Mouse (Mus musculus): ENCODE results near the gene Tbc1d10a. TPM values are rescaled to one million over a fixed set of nuclear protein-coding genes. Genes with fewer than 3 reads are reported as not detected.

Tbc1d10a gene
- polyA plus RNA-seq, 1 experiment from 2014 or later, result 22.4 TPM

- H3K27me3 ChIP-seq (ENCODE audit: control insufficient read depth, insufficient read depth, low read length), result no peaks in the 10 kb centered on the region
- H3K27ac ChIP-seq (ENCODE audit: low read depth, low read length), result no peak overlapping the region
- peak; percentile 71 for ATAC-seq (replicated peaks; ENCODE audit: low FRiP score)
- no peak overlapping the region for H3K9ac ChIP-seq (ENCODE audit: low read length)
- no peaks in the 10 kb centered on the region for H3K9me3 ChIP-seq (ENCODE audit: control insufficient read depth, low read length)
- H3K36me3 ChIP-seq (ENCODE audit: control insufficient read depth, insufficient read depth, low read length), result no peaks in the 10 kb centered on the region
- no peaks in the 10 kb centered on the region for H3K4me1 ChIP-seq (replicated peaks; ENCODE audit: control insufficient read depth, insufficient read depth, low read length)
- H3K4me3 ChIP-seq (ENCODE audit: low read depth, low read length), result no peak overlapping the region
- H3K4me2 ChIP-seq (ENCODE audit: low read depth, low read length, severe bottlenecking), result peak overlapping the region; percentile 33
- WGBS, result 1% methylated on average over 7 of the region's 7 CpGs
- peak; percentile 89 for DNase-seq (ENCODE audit: low spot score)
Observed at GRCm38 (mm10) chr11:4258657-4259082, 72.1 kb downstream of the Tbc1d10a start.

GRCm38 (mm10) chr11:4260463-4261187, 74.0 kb downstream of the Tbc1d10a start:
- Histone ChIP-seq H3K27me3 (ENCODE audit: control insufficient read depth, insufficient read depth, low read length) (peaks cover 4% of the 10 kb centered on the region), H3K4me1 (replicated peaks; ENCODE audit: control insufficient read depth, insufficient read depth, low read length) (no peaks in the 10 kb centered on the region), H3K9ac (ENCODE audit: low read length) (no peak overlapping the region), H3K4me3 (ENCODE audit: low read depth, low read length) (no peak overlapping the region), H3K4me2 (ENCODE audit: low read depth, low read length, severe bottlenecking) (no peak overlapping the region), H3K9me3 (ENCODE audit: control insufficient read depth, low read length) (no peaks in the 10 kb centered on the region), H3K27ac (ENCODE audit: low read depth, low read length) (no peak overlapping the region), H3K36me3 (ENCODE audit: control insufficient read depth, insufficient read depth, low read length) (no peaks in the 10 kb centered on the region)
- DNase-seq (ENCODE audit: low spot score) (no peak), ATAC-seq (replicated peaks; ENCODE audit: low FRiP score) (no peak)
- 75% methylated on average over 14 of the region's 14 CpGs for WGBS

GRCm38 (mm10) chr11:4261188-4261494, 74.6 kb downstream of the Tbc1d10a start:
- H3K27me3 ChIP-seq (ENCODE audit: control insufficient read depth, insufficient read depth, low read length), result peaks cover 9% of the 10 kb centered on the region
- DNase-seq (ENCODE audit: low spot score), result peak; percentile 74
- no peak overlapping the region for H3K4me2 ChIP-seq (ENCODE audit: low read depth, low read length, severe bottlenecking)
- H3K4me1 ChIP-seq (replicated peaks; ENCODE audit: control insufficient read depth, insufficient read depth, low read length), result no peaks in the 10 kb centered on the region
- 0 out of 2 replicates have a peak, but pooled peaks have one; percentile 34 for ATAC-seq (replicated peaks; ENCODE audit: low FRiP score)
- no peaks in the 10 kb centered on the region for H3K9me3 ChIP-seq (ENCODE audit: control insufficient read depth, low read length)
- H3K4me3 ChIP-seq (ENCODE audit: low read depth, low read length), result no peak overlapping the region
- H3K27ac ChIP-seq (ENCODE audit: low read depth, low read length), result no peak overlapping the region
- H3K9ac ChIP-seq (ENCODE audit: low read length), result no peak overlapping the region
- WGBS, result 42% methylated on average over 7 of the region's 7 CpGs
- no peaks in the 10 kb centered on the region for H3K36me3 ChIP-seq (ENCODE audit: control insufficient read depth, insufficient read depth, low read length)

GRCm38 (mm10) chr11:4261969-4262368, 75.4 kb downstream of the Tbc1d10a start:
- H3K9me3 ChIP-seq (ENCODE audit: control insufficient read depth, low read length), result no peaks in the 10 kb centered on the region
- H3K9ac ChIP-seq (ENCODE audit: low read length), result no peak overlapping the region
- DNase-seq (ENCODE audit: low spot score) (no peak), ATAC-seq (replicated peaks; ENCODE audit: low FRiP score) (no peak)
- no peak overlapping the region for H3K27ac ChIP-seq (ENCODE audit: low read depth, low read length)
- H3K4me2 ChIP-seq (ENCODE audit: low read depth, low read length, severe bottlenecking), result no peak overlapping the region
- no peak overlapping the region for H3K4me3 ChIP-seq (ENCODE audit: low read depth, low read length)
- H3K4me1 ChIP-seq (replicated peaks; ENCODE audit: control insufficient read depth, insufficient read depth, low read length), result no peaks in the 10 kb centered on the region
- no peaks in the 10 kb centered on the region for H3K36me3 ChIP-seq (ENCODE audit: control insufficient read depth, insufficient read depth, low read length)
- H3K27me3 ChIP-seq (ENCODE audit: control insufficient read depth, insufficient read depth, low read length), result peaks cover 16% of the 10 kb centered on the region
- 48% methylated on average over 5 of the region's 5 CpGs for WGBS

GRCm38 (mm10) chr11:4262847-4263246, 76.3 kb downstream of the Tbc1d10a start:
- no peaks in the 10 kb centered on the region for H3K36me3 ChIP-seq (ENCODE audit: control insufficient read depth, insufficient read depth, low read length)
- no peaks in the 10 kb centered on the region for H3K4me1 ChIP-seq (replicated peaks; ENCODE audit: control insufficient read depth, insufficient read depth, low read length)
- H3K27ac ChIP-seq (ENCODE audit: low read depth, low read length), result no peak overlapping the region
- H3K9me3 ChIP-seq (ENCODE audit: control insufficient read depth, low read length), result no peaks in the 10 kb centered on the region
- WGBS, result 25% methylated on average over 7 of the region's 7 CpGs
- no peak for ATAC-seq (replicated peaks; ENCODE audit: low FRiP score)
- DNase-seq (ENCODE audit: low spot score), result no peak
- H3K4me3 ChIP-seq (ENCODE audit: low read depth, low read length), result no peak overlapping the region
- H3K9ac ChIP-seq (ENCODE audit: low read length), result no peak overlapping the region
- peaks cover 24% of the 10 kb centered on the region for H3K27me3 ChIP-seq (ENCODE audit: control insufficient read depth, insufficient read depth, low read length)
- H3K4me2 ChIP-seq (ENCODE audit: low read depth, low read length, severe bottlenecking), result no peak overlapping the region

- ATAC-seq (replicated peaks; ENCODE audit: low FRiP score) (no peak), DNase-seq (ENCODE audit: low spot score) (no peak)
- Histone ChIP-seq H3K4me2 (ENCODE audit: low read depth, low read length, severe bottlenecking) (no peak overlapping the region), H3K36me3 (ENCODE audit: control insufficient read depth, insufficient read depth, low read length) (no peaks in the 10 kb centered on the region), H3K4me1 (replicated peaks; ENCODE audit: control insufficient read depth, insufficient read depth, low read length) (no peaks in the 10 kb centered on the region), H3K4me3 (ENCODE audit: low read depth, low read length) (no peak overlapping the region), H3K9me3 (ENCODE audit: control insufficient read depth, low read length) (no peaks in the 10 kb centered on the region), H3K27ac (ENCODE audit: low read depth, low read length) (no peak overlapping the region), H3K9ac (ENCODE audit: low read length) (no peak overlapping the region), H3K27me3 (ENCODE audit: control insufficient read depth, insufficient read depth, low read length) (peaks cover 28% of the 10 kb centered on the region)
- WGBS, result 29% methylated on average over 1 of the region's 1 CpGs
Observed at GRCm38 (mm10) chr11:4263296-4263695, 76.7 kb downstream of the Tbc1d10a start.

- Histone ChIP-seq H3K4me2 (ENCODE audit: low read depth, low read length, severe bottlenecking) (no peak overlapping the region), H3K9me3 (ENCODE audit: control insufficient read depth, low read length) (no peaks in the 10 kb centered on the region), H3K27me3 (ENCODE audit: control insufficient read depth, insufficient read depth, low read length) (peaks cover 30% of the 10 kb centered on the region), H3K4me1 (replicated peaks; ENCODE audit: control insufficient read depth, insufficient read depth, low read length) (no peaks in the 10 kb centered on the region), H3K9ac (ENCODE audit: low read length) (no peak overlapping the region), H3K27ac (ENCODE audit: low read depth, low read length) (no peak overlapping the region), H3K36me3 (ENCODE audit: control insufficient read depth, insufficient read depth, low read length) (no peaks in the 10 kb centered on the region), H3K4me3 (ENCODE audit: low read depth, low read length) (no peak overlapping the region)
- 69% methylated on average over 7 of the region's 7 CpGs for WGBS
- ATAC-seq (replicated peaks; ENCODE audit: low FRiP score), result no peak
- DNase-seq (ENCODE audit: low spot score), result no peak
Observed at GRCm38 (mm10) chr11:4264066-4264465, 77.5 kb downstream of the Tbc1d10a start.

Small RNA genes lying within 50 kb of the gene (microRNA-seq; reads per million reads assigned to microRNA genes)
- 9.3 reads per million, percentile 3 among the genes with 10 or more reads in this experiment for gene Mir3060 (ENCODE audit: insufficient number of aligned reads)

Other genes with a start within 250 kb of the Tbc1d10a start
- gene Pes1, start 222.8 kb upstream of the Tbc1d10a start, polyA plus RNA-seq (2014; fragmentation: Nextera tagmentation; extraction: Ambion mirVana), result 82.9 and 90.4 TPM in 2 replicates
- gene 4930556J24Rik, start 210.0 kb upstream of the Tbc1d10a start, polyA plus RNA-seq (2014; fragmentation: Nextera tagmentation; extraction: Ambion mirVana), result 0.31 TPM in 1 of 2 replicates, not detected in the other
- gene Gal3st1, start 203.2 kb upstream of the Tbc1d10a start, polyA plus RNA-seq (2014; fragmentation: Nextera tagmentation; extraction: Ambion mirVana), result 0.41 and 0.57 TPM in 2 replicates
- gene Sec14l4, start 155.3 kb upstream of the Tbc1d10a start, polyA plus RNA-seq (2014; fragmentation: Nextera tagmentation; extraction: Ambion mirVana), result 0.29 TPM in 1 of 2 replicates, not detected in the other
- 0.28 and 0.37 TPM in 2 replicates for gene Sec14l3, start 121.9 kb upstream of the Tbc1d10a start, polyA plus RNA-seq (2014; fragmentation: Nextera tagmentation; extraction: Ambion mirVana)
- gene Mtfp1, start 91.3 kb upstream of the Tbc1d10a start, polyA plus RNA-seq (2014; fragmentation: Nextera tagmentation; extraction: Ambion mirVana), result 7.9 and 8.9 TPM in 2 replicates
- gene Sec14l2, start 63.4 kb upstream of the Tbc1d10a start, polyA plus RNA-seq (2014; fragmentation: Nextera tagmentation; extraction: Ambion mirVana), result 2.1 TPM in 2 replicates
- gene Rnf215, start 51.6 kb upstream of the Tbc1d10a start, polyA plus RNA-seq (2014; fragmentation: Nextera tagmentation; extraction: Ambion mirVana), result 25.0 and 31.4 TPM in 2 replicates
- gene Ccdc157, start 26.5 kb upstream of the Tbc1d10a start, polyA plus RNA-seq (2014; fragmentation: Nextera tagmentation; extraction: Ambion mirVana), result 5.3 and 5.9 TPM in 2 replicates
- 107 and 108 TPM in 2 replicates for gene Sf3a1, start 26.4 kb upstream of the Tbc1d10a start, polyA plus RNA-seq (2014; fragmentation: Nextera tagmentation; extraction: Ambion mirVana)
- 2.0 and 2.5 TPM in 2 replicates for gene Castor1, start 31.4 kb downstream of the Tbc1d10a start, polyA plus RNA-seq (2014; fragmentation: Nextera tagmentation; extraction: Ambion mirVana)
- gene Osm, start 49.6 kb downstream of the Tbc1d10a start, polyA plus RNA-seq (2014; fragmentation: Nextera tagmentation; extraction: Ambion mirVana), result not detected in 2 replicates
- not detected in 2 replicates for gene Lif, start 70.8 kb downstream of the Tbc1d10a start, polyA plus RNA-seq (2014; fragmentation: Nextera tagmentation; extraction: Ambion mirVana)

All from forebrain, embryonic 11.5 days (tissue).